ENCODE assay signal across 8 mouse cellular contexts in genomic region chr1:75191258-75191621, GRCm38 (mm10). TPM values are rescaled to one million over a fixed set of nuclear protein-coding genes. Genes with fewer than 3 reads are reported as not detected.
DNase-seq lines count a peak whose midpoint lies in the region; ATAC-seq and TF ChIP-seq lines count a peak whose summit lies in the region.

No protein-coding gene starts in this region.

- DNase-seq in left cerebral cortex, adult 2 months (ENCODE audit: extremely low spot score in 1 of 2, low spot score in 2 of 2) = no peak
- no peak for DNase-seq in left cerebral cortex, postnatal 14 days (ENCODE audit: low spot score in 2 of 2)
- DNase-seq in hindbrain, postnatal 0 days (ENCODE audit: low spot score) = no peak
- DNase-seq in midbrain, postnatal 0 days (ENCODE audit: low spot score) = no peak
- no peak for DNase-seq in urinary bladder, postnatal 36 days (ENCODE audit: low spot score in 2 of 2)
- no peak for DNase-seq in Muller cell, postnatal 12 days (ENCODE audit: inconsistent ontology term)

- no peaks in the 10 kb centered on the region for H3K27me3 ChIP-seq in embryonic facial prominence, embryonic 13.5 days
- no peaks in the 10 kb centered on the region for H3K27me3 ChIP-seq in hindbrain, postnatal 0 days (ENCODE audit: insufficient read depth, low read length)
- no peaks in the 10 kb centered on the region for H3K27me3 ChIP-seq in midbrain, postnatal 0 days (ENCODE audit: insufficient read depth, low read length)

- H3K4me1 ChIP-seq in embryonic facial prominence, embryonic 13.5 days = peaks cover 21% of the 10 kb centered on the region
- peaks cover 12% of the 10 kb centered on the region for H3K4me1 ChIP-seq in hindbrain, postnatal 0 days (ENCODE audit: insufficient read depth, low read length)
- peaks cover 6% of the 10 kb centered on the region; the same call in 1 of the 2 replicates for H3K4me1 ChIP-seq in midbrain, postnatal 0 days (ENCODE audit: insufficient read depth, low read length)

- H3K9me3 ChIP-seq in embryonic facial prominence, embryonic 13.5 days = no peaks in the 10 kb centered on the region
- no peaks in the 10 kb centered on the region for H3K9me3 ChIP-seq in hindbrain, postnatal 0 days (ENCODE audit: low read length)
- no peaks in the 10 kb centered on the region for H3K9me3 ChIP-seq in midbrain, postnatal 0 days (ENCODE audit: low read length)

- TF ChIP-seq CTCF in left cerebral cortex, adult 2 months (IDR thresholded peaks at IDR 0.05) = no peak
- no peak for TF ChIP-seq CTCF in hindbrain, postnatal 0 days (IDR thresholded peaks at IDR 0.05; ENCODE audit: low read depth)
- TF ChIP-seq CTCF in midbrain, postnatal 0 days (IDR thresholded peaks at IDR 0.05) = no peak

- intact Hi-C loops in left cerebral cortex, adult 2 months (cut with DNase I) = no loop called here
- intact Hi-C loops in left cerebral cortex, postnatal 14 days (cut with DNase I) = no loop called here

- H3K27ac ChIP-seq in left cerebral cortex, adult 2 months = peak overlapping the region; percentile 96
- H3K27ac ChIP-seq in embryonic facial prominence, embryonic 13.5 days = peak overlapping the region; percentile 86
- H3K27ac ChIP-seq in hindbrain, postnatal 0 days = peak overlapping the region; percentile 96
- peak overlapping the region; percentile 97 for H3K27ac ChIP-seq in midbrain, postnatal 0 days (ENCODE audit: low read depth, low read length)

- H3K9ac ChIP-seq in embryonic facial prominence, embryonic 13.5 days = peak overlapping the region; percentile 92
- H3K9ac ChIP-seq in hindbrain, postnatal 0 days (replicated peaks; ENCODE audit: low read length) = peak overlapping the region; percentile 95
- H3K9ac ChIP-seq in midbrain, postnatal 0 days (replicated peaks; ENCODE audit: low read length, poor library complexity, severe bottlenecking) = peak overlapping the region; percentile 93

- 44% methylated on average over 5 of the region's 5 CpGs for WGBS in embryonic facial prominence, embryonic 13.5 days
- WGBS in hindbrain, postnatal 0 days = 44% methylated on average over 5 of the region's 5 CpGs
- whole genome bisulfite sequencing in midbrain, postnatal 0 days = 35% methylated on average over 5 of the region's 5 CpGs

- H3K4me3 ChIP-seq in left cerebral cortex, adult 2 months = peak overlapping the region; percentile 60
- peak overlapping the region; percentile 80 for H3K4me3 ChIP-seq in embryonic facial prominence, embryonic 13.5 days
- H3K4me3 ChIP-seq in hindbrain, postnatal 0 days (ENCODE audit: low read length) = peak overlapping the region; percentile 84
- peak overlapping the region; percentile 75 for H3K4me3 ChIP-seq in midbrain, postnatal 0 days (ENCODE audit: low read depth, low read length)

- ATAC-seq in embryonic facial prominence, embryonic 13.5 days (ENCODE audit: insufficient number of reproducible peaks, insufficient read depth, low FRiP score, low TSS enrichment, low read depth) = no peak; the same call in 1 of the 2 replicates
- no peak for ATAC-seq in hindbrain, postnatal 0 days
- ATAC-seq in midbrain, postnatal 0 days (ENCODE audit: low FRiP score) = no peak
- ATAC-seq in CD4-positive, CD25-positive, alpha-beta regulatory T cell, adult 4 months = no peak

- H3K4me2 ChIP-seq in embryonic facial prominence, embryonic 13.5 days = peak overlapping the region; percentile 90
- H3K4me2 ChIP-seq in hindbrain, postnatal 0 days (ENCODE audit: low read depth, low read length) = peak overlapping the region; percentile 99
- H3K4me2 ChIP-seq in midbrain, postnatal 0 days (ENCODE audit: low read depth, low read length, poor library complexity, severe bottlenecking) = peak overlapping the region; percentile 84

- peaks cover 43% of the 10 kb centered on the region for H3K36me3 ChIP-seq in embryonic facial prominence, embryonic 13.5 days
- peaks cover 27% of the 10 kb centered on the region; the same call in 1 of the 2 replicates for H3K36me3 ChIP-seq in hindbrain, postnatal 0 days (ENCODE audit: insufficient read depth, low read length)
- H3K36me3 ChIP-seq in midbrain, postnatal 0 days (ENCODE audit: insufficient read depth, low read length) = peaks cover 24% of the 10 kb centered on the region

RNA-seq across cellular contexts. Expression of gene Ankzf1, which starts 0.7 kb away (rescaled TPM):
- 10 to 100 TPM; 25.7 to 30.7 TPM for total RNA-seq in left cerebral cortex, adult 2 months (2021)
- 10 to 100 TPM; 19.7 TPM for total RNA-seq in left cerebral cortex, postnatal 14 days (2021)
- polyA plus RNA-seq in embryonic facial prominence, embryonic 13.5 days (2015; fragmentation: Nextera tagmentation; extraction: Ambion mirVana) = 27.1 and 30.5 TPM in 2 replicates
- total RNA-seq in hindbrain, postnatal 0 days (2014; rRNA removed) = 17.9 and 30.2 TPM in 2 replicates
- polyA plus RNA-seq in hindbrain, postnatal 0 days (2015; fragmentation: Nextera tagmentation; extraction: Ambion mirVana) = 14.1 and 17.0 TPM in 2 replicates
- total RNA-seq in midbrain, postnatal 0 days (2014; rRNA removed) = 20.1 and 27.7 TPM in 2 replicates
- 15.7 and 17.0 TPM in 2 replicates for polyA plus RNA-seq in midbrain, postnatal 0 days (2015; fragmentation: Nextera tagmentation; extraction: Ambion mirVana)
- polyA plus RNA-seq in CD4-positive, CD25-positive, alpha-beta regulatory T cell, adult 4 months (2017; shearing (Covaris generic)) = 10 to 100 TPM; 24.5 to 49.2 TPM

RNA-seq across cellular contexts. Expression of gene Atg9a, which starts 0.8 kb away (rescaled TPM):
- total RNA-seq in left cerebral cortex, adult 2 months (2021) = 100 to 1,000 TPM; 131 to 132 TPM
- 100 to 1,000 TPM; 130 to 133 TPM for total RNA-seq in left cerebral cortex, postnatal 14 days (2021)
- polyA plus RNA-seq in embryonic facial prominence, embryonic 13.5 days (2015; fragmentation: Nextera tagmentation; extraction: Ambion mirVana) = 28.4 and 30.8 TPM in 2 replicates
- 132 and 155 TPM in 2 replicates for total RNA-seq in hindbrain, postnatal 0 days (2014; rRNA removed)
- polyA plus RNA-seq in hindbrain, postnatal 0 days (2015; fragmentation: Nextera tagmentation; extraction: Ambion mirVana) = 60.3 and 62.8 TPM in 2 replicates
- total RNA-seq in midbrain, postnatal 0 days (2014; rRNA removed) = 97.0 and 135 TPM in 2 replicates
- polyA plus RNA-seq in midbrain, postnatal 0 days (2015; fragmentation: Nextera tagmentation; extraction: Ambion mirVana) = 71.8 and 75.6 TPM in 2 replicates
- polyA plus RNA-seq in CD4-positive, CD25-positive, alpha-beta regulatory T cell, adult 4 months (2017; shearing (Covaris generic)) = 10 to 100 TPM; 10.1 to 12.4 TPM

RNA-seq across cellular contexts. Expression of gene Abcb6, which starts 11.0 kb away (rescaled TPM):
- total RNA-seq in left cerebral cortex, adult 2 months (2021) = 10 to 100 TPM; 24.9 to 25.4 TPM
- total RNA-seq in left cerebral cortex, postnatal 14 days (2021) = 10 to 100 TPM; 38.1 to 39.3 TPM
- 27.0 and 35.2 TPM in 2 replicates for polyA plus RNA-seq in embryonic facial prominence, embryonic 13.5 days (2015; fragmentation: Nextera tagmentation; extraction: Ambion mirVana)
- 51.5 and 52.0 TPM in 2 replicates for total RNA-seq in hindbrain, postnatal 0 days (2014; rRNA removed)
- polyA plus RNA-seq in hindbrain, postnatal 0 days (2015; fragmentation: Nextera tagmentation; extraction: Ambion mirVana) = 40.4 and 45.9 TPM in 2 replicates
- 43.5 and 44.6 TPM in 2 replicates for total RNA-seq in midbrain, postnatal 0 days (2014; rRNA removed)
- 46.7 and 49.1 TPM in 2 replicates for polyA plus RNA-seq in midbrain, postnatal 0 days (2015; fragmentation: Nextera tagmentation; extraction: Ambion mirVana)
- polyA plus RNA-seq in CD4-positive, CD25-positive, alpha-beta regulatory T cell, adult 4 months (2017; shearing (Covaris generic)) = 1 to 10 TPM in 1 of 2 experiments, under 1 TPM in 1; 0.97 to 6.9 TPM

RNA-seq across cellular contexts. Expression of gene Glb1l, which starts 19.4 kb away (rescaled TPM):
- 10 to 100 TPM; 12.7 to 15.6 TPM for total RNA-seq in left cerebral cortex, adult 2 months (2021)
- 10 to 100 TPM; 16.3 to 18.3 TPM for total RNA-seq in left cerebral cortex, postnatal 14 days (2021)
- polyA plus RNA-seq in embryonic facial prominence, embryonic 13.5 days (2015; fragmentation: Nextera tagmentation; extraction: Ambion mirVana) = 21.9 and 23.3 TPM in 2 replicates
- total RNA-seq in hindbrain, postnatal 0 days (2014; rRNA removed) = 14.8 and 15.3 TPM in 2 replicates
- 15.5 TPM in 2 replicates for polyA plus RNA-seq in hindbrain, postnatal 0 days (2015; fragmentation: Nextera tagmentation; extraction: Ambion mirVana)
- total RNA-seq in midbrain, postnatal 0 days (2014; rRNA removed) = 18.3 and 25.6 TPM in 2 replicates
- polyA plus RNA-seq in midbrain, postnatal 0 days (2015; fragmentation: Nextera tagmentation; extraction: Ambion mirVana) = 18.2 and 18.4 TPM in 2 replicates
- polyA plus RNA-seq in CD4-positive, CD25-positive, alpha-beta regulatory T cell, adult 4 months (2017; shearing (Covaris generic)) = 10 to 100 TPM in 1 of 2 experiments, 1 to 10 TPM in 1; 8.0 to 19.2 TPM

RNA-seq across cellular contexts. Expression of gene Stk16, which starts 19.4 kb away (rescaled TPM):
- 10 to 100 TPM; 85.6 to 86.0 TPM for total RNA-seq in left cerebral cortex, adult 2 months (2021)
- 10 to 100 TPM; 85.6 to 92.2 TPM for total RNA-seq in left cerebral cortex, postnatal 14 days (2021)
- 133 and 141 TPM in 2 replicates for polyA plus RNA-seq in embryonic facial prominence, embryonic 13.5 days (2015; fragmentation: Nextera tagmentation; extraction: Ambion mirVana)
- total RNA-seq in hindbrain, postnatal 0 days (2014; rRNA removed) = 84.8 and 105 TPM in 2 replicates
- 103 and 112 TPM in 2 replicates for polyA plus RNA-seq in hindbrain, postnatal 0 days (2015; fragmentation: Nextera tagmentation; extraction: Ambion mirVana)
- 98.8 and 130 TPM in 2 replicates for total RNA-seq in midbrain, postnatal 0 days (2014; rRNA removed)
- 111 and 113 TPM in 2 replicates for polyA plus RNA-seq in midbrain, postnatal 0 days (2015; fragmentation: Nextera tagmentation; extraction: Ambion mirVana)
- polyA plus RNA-seq in CD4-positive, CD25-positive, alpha-beta regulatory T cell, adult 4 months (2017; shearing (Covaris generic)) = 10 to 100 TPM; 56.9 to 62.7 TPM
